Mouse (Mus musculus) CH12.LX (cell line): ENCODE measurements around the gene Nccrp1. TPM values are rescaled to one million over a fixed set of nuclear protein-coding genes. Genes with fewer than 3 reads are reported as not detected.
"Not testable (repeated sequence)": the region's sequence is repeated elsewhere in the genome, so short reads cannot be mapped to it uniquely, and the experiment has no call there.

Experiments used
- DNase-seq: peaks from one replicate; pipeline ENCODE4 v3.0.0-alpha.2; 2013; ENCODE audit errors: extremely low read depth
- H3K27ac ChIP-seq: 2 replicates; pipeline ENCODE4 v1.5.1; 2012; ENCODE audit warnings: low read depth, mild to moderate bottlenecking, control low read depth, moderate library complexity; ENCODE audit not compliant: insufficient read depth
- H3K27me3 ChIP-seq: replicated peaks from 2 replicates; pipeline ENCODE3; 2012; ENCODE audit warnings: inconsistent platforms
- H3K36me3 ChIP-seq, 2 experiments: replicated peaks in 1 of 2; 2 replicates each; pipeline versions ENCODE3 to v1.6.1; 2012; ENCODE audit warnings: inconsistent platforms in 1 of 2, low read length in 1 of 2, mild to moderate bottlenecking in 1 of 2, mixed read lengths in 1 of 2, moderate library complexity in 1 of 2; ENCODE audit not compliant: control insufficient read depth in 1 of 2, insufficient read depth in 1 of 2
- H3K4me1 ChIP-seq, 2 experiments: 2 replicates each; pipeline ENCODE4 v1.6.1; 2012; ENCODE audit warnings: inconsistent platforms in 1 of 2, moderate library complexity in 1 of 2; ENCODE audit not compliant: insufficient read depth in 2 of 2, control insufficient read depth in 1 of 2
- H3K4me2 ChIP-seq: 2 replicates; pipeline ENCODE4 v1.6.1; 2012; ENCODE audit warnings: low read depth, mild to moderate bottlenecking, control low read depth; ENCODE audit not compliant: poor library complexity, insufficient read depth, severe bottlenecking
- H3K4me3 ChIP-seq, 3 experiments: fragments of 150-350 bp in 1 of 3; sonication (generic) in 1 of 3; replicated peaks in 1 of 3; 2 replicates each; pipeline versions ENCODE3 to v1.5.1; 2011 to 2012; ENCODE audit warnings: low read depth in 2 of 3, low read length in 2 of 3, mild to moderate bottlenecking in 2 of 3, moderate library complexity in 2 of 3, control low read depth in 1 of 3, improper control_type of control experiment in 1 of 3, inconsistent platforms in 1 of 3, mixed read lengths in 1 of 3; ENCODE audit not compliant: poor library complexity in 1 of 3
- H3K79me2 ChIP-seq: replicated peaks from 2 replicates; pipeline ENCODE4 v1.6.1; 2012; ENCODE audit warnings: mild to moderate bottlenecking, moderate library complexity; ENCODE audit not compliant: control insufficient read depth, poor library complexity, insufficient read depth, severe bottlenecking; ENCODE audit errors: extremely low read depth
- H3K9ac ChIP-seq: 2 replicates; pipeline ENCODE4 v1.6.1; 2012; ENCODE audit warnings: low read depth, mild to moderate bottlenecking, control low read depth, moderate library complexity; ENCODE audit not compliant: insufficient read depth
- H3K9me3 ChIP-seq: replicated peaks from 2 replicates; pipeline ENCODE3; 2012; ENCODE audit warnings: low read length, inconsistent platforms, mixed read lengths
- BHLHE40 ChIP-seq: IDR thresholded peaks from 2 replicates; pipeline ENCODE4 v1.6.1; 2011; ENCODE audit warnings: mild to moderate bottlenecking, low read depth, low read length, improper control_type of control experiment
- EP300 ChIP-seq: IDR thresholded peaks from 2 replicates; pipeline ENCODE4 v1.6.1; 2011; ENCODE audit warnings: low read length, improper control_type of control experiment
- HCFC1 ChIP-seq: IDR thresholded peaks from 2 replicates; pipeline ENCODE4 v1.6.1; 2012; ENCODE audit warnings: low read depth, mild to moderate bottlenecking, inconsistent platforms, low read length, improper control_type of control experiment
- IRF4 ChIP-seq: IDR thresholded peaks from 2 replicates; pipeline ENCODE4 v1.6.1; 2014; ENCODE audit warnings: low read depth, mild to moderate bottlenecking, inconsistent platforms, low read length, improper control_type of control experiment
- JUN ChIP-seq: IDR thresholded peaks from 2 replicates; pipeline ENCODE4 v1.6.1; 2011; ENCODE audit warnings: low read depth, mild to moderate bottlenecking, low read length, improper control_type of control experiment, moderate library complexity; ENCODE audit not compliant: insufficient read depth
- MAFK ChIP-seq: IDR thresholded peaks from 2 replicates; pipeline ENCODE4 v1.6.1; 2011; ENCODE audit warnings: low read length, improper control_type of control experiment; ENCODE audit not compliant: insufficient replicate concordance
- MAZ ChIP-seq: IDR thresholded peaks from 2 replicates; pipeline ENCODE4 v1.6.1; 2012; ENCODE audit warnings: low read depth, mild to moderate bottlenecking, inconsistent platforms, low read length, improper control_type of control experiment, moderate library complexity
- NELFE ChIP-seq: IDR thresholded peaks from 2 replicates; pipeline ENCODE4 v1.6.1; 2011; ENCODE audit warnings: low read depth, low read length, improper control_type of control experiment
- NRF1 ChIP-seq: IDR thresholded peaks from 2 replicates; pipeline ENCODE4 v1.6.1; 2014; ENCODE audit warnings: low read depth, mild to moderate bottlenecking, inconsistent platforms, low read length, improper control_type of control experiment, moderate library complexity
- RAD21 ChIP-seq: IDR thresholded peaks from 2 replicates; pipeline ENCODE4 v1.6.1; 2011; ENCODE audit warnings: low read depth, mild to moderate bottlenecking, low read length, improper control_type of control experiment, moderate library complexity
- TCF12 ChIP-seq: IDR thresholded peaks from 2 replicates; pipeline ENCODE4 v1.6.1; 2014; ENCODE audit warnings: low read depth, mild to moderate bottlenecking, inconsistent platforms, low read length, improper control_type of control experiment
- UBTF ChIP-seq: IDR thresholded peaks from 2 replicates; pipeline ENCODE4 v1.6.1; 2012; ENCODE audit warnings: low read depth, mild to moderate bottlenecking, inconsistent platforms, low read length, improper control_type of control experiment, moderate library complexity
- USF1 ChIP-seq: IDR thresholded peaks from 2 replicates; pipeline ENCODE4 v1.6.1; 2014; ENCODE audit warnings: low read depth, mild to moderate bottlenecking, inconsistent platforms, low read length, improper control_type of control experiment
- ZC3H11A ChIP-seq: IDR thresholded peaks from 2 replicates; pipeline ENCODE4 v1.6.1; 2012; ENCODE audit warnings: low read depth, mild to moderate bottlenecking, inconsistent platforms, low read length, improper control_type of control experiment
- ZNF384 ChIP-seq: IDR thresholded peaks from 2 replicates; pipeline ENCODE4 v1.6.1; 2012; ENCODE audit warnings: low read depth, low read length, improper control_type of control experiment, inconsistent platforms
- dilution Hi-C: fragments of 300-500 bp; cut with MboI; formaldehyde crosslinking; loops from 2 replicates; pipeline ENCODE4 v1.14.3; 2020; ENCODE audit warnings: low sequenced_read_pairs; ENCODE audit not compliant: extremely low pct_unique_long_range_greater_than_20kb, extremely low pct_ligation_motif_present
- in situ Hi-C: fragments of 300-500 bp; cut with MboI; formaldehyde crosslinking; loops from 3 replicates; pipeline ENCODE4 v1.14.3; 2019; ENCODE audit warnings: low sequenced_read_pairs, low pct_ligation_motif_present, low pct_unique_long_range_greater_than_20kb, mixed read lengths
- polyA plus RNA-seq: library from polyadenylated mRNA; unstranded; fragments of >175 nt; gene quantifications from 2 replicates; pipeline ENCODE4 v1.2.1, GENCODE M21; 2012; ENCODE audit warnings: low read depth; ENCODE audit not compliant: insufficient read length
- total RNA-seq, 2 experiments: library from RNA; depleted of rRNA; stranded (reverse); fragments of 300-350 nt in 1 of 2; fragments of >200 nt in 1 of 2; gene quantifications; 2 replicates each; pipeline ENCODE4 v1.2.3; 2012 to 2014

Nccrp1 gene
- total and polyA plus RNA-seq, 3 experiments, result not detected

DNA sequence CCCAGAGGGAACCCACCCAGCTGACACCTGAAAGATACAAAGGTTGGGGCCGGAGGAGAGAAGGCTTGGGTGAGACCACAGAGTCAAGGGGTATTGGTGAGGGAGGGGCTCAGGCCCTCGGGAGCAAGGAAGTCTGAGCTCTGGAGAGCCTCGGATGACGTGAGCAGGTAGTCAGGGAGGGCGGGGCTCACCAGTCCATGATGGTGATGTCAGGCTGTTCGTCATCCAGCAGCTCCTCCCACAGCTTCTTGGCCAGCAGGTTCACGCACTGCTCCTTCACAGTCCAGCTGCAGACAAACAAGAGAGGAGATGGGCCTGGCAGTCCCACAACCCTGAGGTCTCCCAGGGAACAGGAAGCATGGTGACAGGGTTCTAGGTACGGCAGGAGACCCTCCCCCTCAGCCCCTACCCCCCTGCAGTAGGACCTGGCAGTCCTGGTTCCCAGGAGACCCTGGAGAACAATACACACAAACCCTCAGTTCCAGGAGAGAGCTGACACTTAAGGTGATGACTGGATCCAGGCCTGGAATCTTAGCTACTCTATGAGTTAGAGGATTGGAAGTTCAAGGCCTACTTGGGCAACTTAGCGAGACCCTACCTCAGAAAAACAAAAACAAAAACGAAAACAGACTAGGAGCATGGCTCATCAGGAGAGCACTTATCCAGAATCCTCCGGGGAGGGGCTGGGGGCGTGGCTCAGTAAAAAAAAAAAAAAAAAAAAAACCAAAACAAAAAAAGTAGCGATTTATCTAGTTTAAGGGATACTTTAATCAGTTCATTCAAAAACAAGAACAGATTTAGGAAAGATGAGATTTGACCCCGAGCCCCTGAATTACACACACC lies 1.8 kb downstream of the Nccrp1 start:
- TF ChIP-seq HCFC1 (no peak), ZNF384 (peak; percentile 78)
- in situ Hi-C loops (no loop called here), dilution Hi-C loops (no loop called here)
- H3K4me1 ChIP-seq, result peaks cover 4 to 6% of the 10 kb centered on the region in 2 experiments; a peak in 2 of 4 replicates
- no peak overlapping the region for H3K4me2 ChIP-seq
- H3K9me3 ChIP-seq, result no peaks in the 10 kb centered on the region
- DNase-seq, result peak; percentile 6
- H3K27ac ChIP-seq, result no peak overlapping the region
- H3K4me3 ChIP-seq, result no peak overlapping the region
- peaks cover 9% of the 10 kb centered on the region for H3K27me3 ChIP-seq
- H3K9ac ChIP-seq, result no peak overlapping the region
- no peaks in the 10 kb centered on the region for H3K79me2 ChIP-seq
- no peaks in the 10 kb centered on the region for H3K36me3 ChIP-seq

GRCm38 (mm10) chr7:28544051-28544601 lies 2.9 kb downstream of the Nccrp1 start:
- Histone ChIP-seq H3K9ac (no peak overlapping the region), H3K27me3 (peaks cover 9% of the 10 kb centered on the region)
- in situ Hi-C loops, result no loop called here

DNA sequence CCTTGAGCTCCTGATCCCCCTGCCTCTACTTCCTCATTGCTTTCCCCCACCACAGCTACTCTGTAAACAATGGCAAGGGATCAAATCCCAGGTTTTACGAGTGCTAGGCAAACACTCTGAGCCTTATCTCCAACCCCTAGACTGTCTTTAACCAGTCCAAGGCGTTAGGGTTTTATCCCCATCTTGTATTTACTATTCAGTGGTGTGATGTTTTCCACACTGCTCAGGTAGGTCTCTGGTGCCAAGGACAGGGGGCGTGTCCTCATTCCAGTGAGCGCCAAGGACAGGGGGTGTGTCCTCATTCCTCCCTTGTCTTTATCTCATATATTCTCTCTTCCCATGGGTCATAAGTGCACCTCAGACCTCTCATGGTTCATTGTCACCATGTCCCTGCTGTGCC lies 6.5 kb downstream of the Nccrp1 start, which contains the start of gene Sycn:
Gene Sycn, plus strand, starts transcription at position 360 of the 400 bp plus-strand sequence.
- H3K9ac ChIP-seq, result no peak within 1 kb of the TSS
- H3K79me2 ChIP-seq, result no peaks in the 10 kb centered on the region
- H3K4me1 ChIP-seq, result peaks cover 0 to 4% of the 10 kb centered on the region in 2 experiments; a peak in 1 of 4 replicates
- in situ Hi-C loops (no loop called here), dilution Hi-C loops (no loop called here)
- no peak for DNase-seq
- H3K4me3 ChIP-seq, result no peak within 1 kb of the TSS
- H3K27me3 ChIP-seq, result peaks cover 3% of the 10 kb centered on the region
- no peaks in the 10 kb centered on the region for H3K36me3 ChIP-seq
- peaks cover 14% of the 10 kb centered on the region for H3K9me3 ChIP-seq
- H3K4me2 ChIP-seq, result no peak within 1 kb of the TSS
- TF ChIP-seq MAZ, result no peak
- TF ChIP-seq HCFC1, result no peak
- no peak for TF ChIP-seq UBTF
- no peak for TF ChIP-seq USF1
- no peak within 1 kb of the TSS for H3K27ac ChIP-seq

More at GRCm38 (mm10) chr7:28544051-28544601, 2.9 kb downstream of the Nccrp1 start:
- H3K27ac ChIP-seq, result no peak overlapping the region
- H3K4me3 ChIP-seq, result no peak overlapping the region
- H3K79me2 ChIP-seq, result no peaks in the 10 kb centered on the region
- dilution Hi-C loops, result no loop called here
- H3K4me2 ChIP-seq, result no peak overlapping the region
- H3K4me1 ChIP-seq, result peaks cover 4 to 6% of the 10 kb centered on the region in 2 experiments; a peak in 2 of 4 replicates
- peaks cover 7% of the 10 kb centered on the region for H3K9me3 ChIP-seq
- DNase-seq, result no peak
- TF ChIP-seq IRF4 (no peak), ZC3H11A (no peak), MAFK (no peak), JUN (no peak), EP300 (no peak), USF1 (no peak), RAD21 (no peak), TCF12 (no peak), NRF1 (no peak), NELFE (no peak), BHLHE40 (no peak)
- H3K36me3 ChIP-seq, result no peaks in the 10 kb centered on the region

DNA sequence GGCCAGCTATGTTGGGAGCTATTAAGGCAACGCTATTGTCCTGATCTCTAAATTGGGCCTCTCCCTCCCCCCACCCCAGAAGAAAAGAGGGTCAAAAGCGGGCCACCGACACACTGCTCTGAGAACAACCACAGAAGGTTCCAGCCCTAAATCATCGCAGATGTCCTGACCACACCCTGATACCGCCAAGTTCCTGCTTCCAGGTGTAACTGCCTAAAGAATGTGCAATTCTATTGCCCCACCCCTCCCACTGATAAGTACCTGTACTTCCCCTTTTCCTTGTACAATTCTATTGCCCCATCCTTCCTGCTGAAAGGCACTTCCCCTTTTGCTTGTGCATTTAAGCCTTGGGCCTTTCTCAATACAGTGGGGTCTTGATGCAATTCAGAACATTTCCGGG lies 8.2 kb downstream of the Nccrp1 start:
- dilution Hi-C loops, in situ Hi-C loops, H3K4me1 ChIP-seq, DNase-seq, H3K79me2 ChIP-seq, H3K36me3 ChIP-seq, H3K4me3 ChIP-seq, H3K27me3 ChIP-seq, H3K27ac ChIP-seq, H3K9ac ChIP-seq, H3K4me2 ChIP-seq: not testable (repeated sequence)
- peaks cover 14% of the 10 kb centered on the region for H3K9me3 ChIP-seq
